Mouse (Mus musculus) megakaryocyte progenitor cell, adult 5-6 weeks (primary cell): ENCODE data around the gene Hoxb8. TPM values are rescaled to one million over a fixed set of nuclear protein-coding genes. Genes with fewer than 3 reads are reported as not detected.

Source experiments
- ATAC-seq: replicated peaks from 2 replicates; pipeline ENCODE4 v1.8.0; 2016; ENCODE audit warnings: mild to moderate bottlenecking, moderate TSS enrichment, inconsistent platforms; ENCODE audit not compliant: poor library complexity
- total RNA-seq, 2 experiments: library from RNA; stranded (forward) in 1 of 2; stranded (reverse) in 1 of 2; fragments of 157-497, 149-512 nt in 1 of 2; fragments of 200-1000 nt in 1 of 2; gene quantifications; 2 replicates each; pipeline versions ENCODE4 v1.2.3 to v1.2.4; 2015 to 2017

Hoxb8 gene
- total RNA-seq, 2 experiments from 2014 or later, result not detected

- ATAC-seq, result no peak
Measured at GRCm38 (mm10) chr11:96327122-96327521, 45.4 kb downstream of the Hoxb8 start.

- no peak for ATAC-seq
Measured at GRCm38 (mm10) chr11:96327750-96328149, 46.0 kb downstream of the Hoxb8 start.

- ATAC-seq, result no peak
Measured at GRCm38 (mm10) chr11:96328605-96329004, 46.9 kb downstream of the Hoxb8 start.

GRCm38 (mm10) chr11:96332105-96332504, 50.4 kb downstream of the Hoxb8 start:
- 0 out of 2 replicates have a peak, but pooled peaks have one; percentile 14 for ATAC-seq

GRCm38 (mm10) chr11:96332618-96333032, 50.9 kb downstream of the Hoxb8 start:
- ATAC-seq, result no peak

- no peak for ATAC-seq
Measured at GRCm38 (mm10) chr11:96333241-96334001, 51.7 kb downstream of the Hoxb8 start.

- ATAC-seq, result no peak
Measured at GRCm38 (mm10) chr11:96334002-96334364, 52.3 kb downstream of the Hoxb8 start.

Other genes starting within 250 kb of the Hoxb8 start
- 71.4 and 78.1 TPM in 2 replicates for gene Snf8, start 247.0 kb upstream of the Hoxb8 start, total RNA-seq (2015)
- gene Snf8, start 247.0 kb upstream of the Hoxb8 start, total RNA-seq (2017), result 51.6 and 56.1 TPM in 2 replicates
- gene Ube2z, start 216.5 kb upstream of the Hoxb8 start, total RNA-seq (2015), result 21.3 and 21.8 TPM in 2 replicates
- 18.2 and 19.3 TPM in 2 replicates for gene Ube2z, start 216.5 kb upstream of the Hoxb8 start, total RNA-seq (2017)
- 577 and 669 TPM in 2 replicates for gene Atp5g1, start 206.2 kb upstream of the Hoxb8 start, total RNA-seq (2015)
- 72.0 and 102 TPM in 2 replicates for gene Atp5g1, start 206.2 kb upstream of the Hoxb8 start, total RNA-seq (2017)
- not detected in 2 replicates for gene Calcoco2, start 169.9 kb upstream of the Hoxb8 start, total RNA-seq (2015)
- not detected in 2 replicates for gene Calcoco2, start 169.9 kb upstream of the Hoxb8 start, total RNA-seq (2017)
- gene Ttll6, start 148.1 kb upstream of the Hoxb8 start, total RNA-seq (2015), result not detected in 2 replicates
- not detected in 2 replicates for gene Ttll6, start 148.1 kb upstream of the Hoxb8 start, total RNA-seq (2017)
- gene Hoxb13, start 87.6 kb upstream of the Hoxb8 start, total RNA-seq (2015), result not detected in 2 replicates
- gene Hoxb13, start 87.6 kb upstream of the Hoxb8 start, total RNA-seq (2017), result not detected in 2 replicates
- not detected in 2 replicates for gene Hoxb9, start 10.4 kb upstream of the Hoxb8 start, total RNA-seq (2015)
- not detected in 2 replicates for gene Hoxb9, start 10.4 kb upstream of the Hoxb8 start, total RNA-seq (2017)
- not detected in 2 replicates for gene Hoxb7, start 4.7 kb downstream of the Hoxb8 start, total RNA-seq (2015)
- not detected in 2 replicates for gene Hoxb7, start 4.7 kb downstream of the Hoxb8 start, total RNA-seq (2017)
- gene Hoxb6, start 10.6 kb downstream of the Hoxb8 start, total RNA-seq (2015), result not detected in 2 replicates
- 0.30 TPM in 1 of 2 replicates, not detected in the other for gene Hoxb6, start 10.6 kb downstream of the Hoxb8 start, total RNA-seq (2017)
- gene Hoxb5, start 21.4 kb downstream of the Hoxb8 start, total RNA-seq (2015), result 0.07 and 0.44 TPM in 2 replicates
- 0.14 TPM in 1 of 2 replicates, not detected in the other for gene Hoxb5, start 21.4 kb downstream of the Hoxb8 start, total RNA-seq (2017)
- gene Hoxb4, start 36.4 kb downstream of the Hoxb8 start, total RNA-seq (2015), result 1.7 and 2.7 TPM in 2 replicates
- gene Hoxb4, start 36.4 kb downstream of the Hoxb8 start, total RNA-seq (2017), result 1.5 and 2.2 TPM in 2 replicates
- gene Hoxb3, start 41.4 kb downstream of the Hoxb8 start, total RNA-seq (2015), result 1.2 and 1.6 TPM in 2 replicates
- 0.83 and 1.3 TPM in 2 replicates for gene Hoxb3, start 41.4 kb downstream of the Hoxb8 start, total RNA-seq (2017)
- gene Hoxb2, start 68.6 kb downstream of the Hoxb8 start, total RNA-seq (2015), result 0.07 and 0.49 TPM in 2 replicates
- gene Hoxb2, start 68.6 kb downstream of the Hoxb8 start, total RNA-seq (2017), result 0.12 and 0.14 TPM in 2 replicates
- gene Hoxb1, start 83.8 kb downstream of the Hoxb8 start, total RNA-seq (2015), result not detected in 2 replicates
- not detected in 2 replicates for gene Hoxb1, start 83.8 kb downstream of the Hoxb8 start, total RNA-seq (2017)
- gene Skap1, start 182.7 kb downstream of the Hoxb8 start, total RNA-seq (2015), result 0.32 TPM in 1 of 2 replicates, not detected in the other
- 0.46 TPM in 1 of 2 replicates, not detected in the other for gene Skap1, start 182.7 kb downstream of the Hoxb8 start, total RNA-seq (2017)